Mouse (Mus musculus) hindbrain, embryonic 16.5 days (tissue): ENCODE data around the gene Ddx55. TPM values are rescaled to one million over a fixed set of nuclear protein-coding genes. Genes with fewer than 3 reads are reported as not detected.
"Not testable (repeated sequence)": the region's sequence is repeated elsewhere in the genome, so short reads cannot be mapped to it uniquely, and the experiment has no call there.

Experiments used
- ATAC-seq: fragments of 200-750 bp; cut with Nextera tagmentation; 2 replicates; pipeline ENCODE4 v1.8.0; 2017; ENCODE audit warnings: moderate TSS enrichment, moderate library complexity
- H3K27ac ChIP-seq: fragments of 300-500 bp; sonication (generic); 2 replicates; pipeline ENCODE4 v1.5.1; 2014; ENCODE audit warnings: low read depth, mild to moderate bottlenecking, control low read depth, low read length, moderate library complexity
- H3K27me3 ChIP-seq: fragments of 300-500 bp; sonication (generic); replicated peaks from 2 replicates; pipeline ENCODE4 v1.6.1; 2014; ENCODE audit warnings: low read length; ENCODE audit not compliant: control insufficient read depth, insufficient read depth
- H3K36me3 ChIP-seq: fragments of 300-500 bp; sonication (generic); 2 replicates; pipeline ENCODE4 v1.6.1; 2014; ENCODE audit warnings: mild to moderate bottlenecking, low read length, moderate library complexity, mixed read lengths; ENCODE audit not compliant: control insufficient read depth, insufficient read depth
- H3K4me1 ChIP-seq: fragments of 300-500 bp; sonication (generic); 2 replicates; pipeline ENCODE4 v1.6.1; 2014; ENCODE audit warnings: low read depth, low read length; ENCODE audit not compliant: control insufficient read depth, insufficient read depth
- H3K4me2 ChIP-seq: fragments of 300-500 bp; sonication (generic); 2 replicates; pipeline ENCODE4 v1.6.1; 2014; ENCODE audit warnings: mild to moderate bottlenecking, low read length, control low read depth, moderate library complexity
- H3K4me3 ChIP-seq: fragments of 300-500 bp; sonication (generic); 2 replicates; pipeline ENCODE4 v1.5.1; 2014; ENCODE audit warnings: mild to moderate bottlenecking, low read length, control low read depth, moderate library complexity
- H3K9ac ChIP-seq: fragments of 300-500 bp; sonication (generic); 2 replicates; pipeline ENCODE4 v1.6.1; 2014; ENCODE audit warnings: low read depth, mild to moderate bottlenecking, control low read depth, low read length, moderate library complexity
- H3K9me3 ChIP-seq: fragments of 300-500 bp; sonication (generic); 2 replicates; pipeline ENCODE4 v1.6.1; 2014; ENCODE audit warnings: mild to moderate bottlenecking, low read length, moderate library complexity; ENCODE audit not compliant: control insufficient read depth
- WGBS: fragments of 180-500 bp; shearing (Covaris S2); extraction: QIAGEN DNeasy Blood & Tissue Kit; methylation state at CpG from one replicate; pipeline ENCODE4 v1.1.7; 2014; 5-methylcytosine and 5-hydroxymethylcytosine counted together
- polyA plus RNA-seq: library from polyadenylated mRNA; unstranded; fragments of >200 nt; fragmentation: Nextera tagmentation; extraction: Ambion mirVana; gene quantifications from 2 replicates; pipeline ENCODE4 v1.2.1, GENCODE M21; 2015

The Ddx55 gene
- polyA plus RNA-seq, 1 experiment from 2014 or later = 25.1 TPM

- H3K36me3 ChIP-seq = peaks cover 10% of the 10 kb centered on the region
- peak; percentile 100 for ATAC-seq
- no peaks in the 10 kb centered on the region for H3K9me3 ChIP-seq
Measured at GRCm38 (mm10) chr5:124598224-124599174, 45.8 kb downstream of the Ddx55 start.

GRCm38 (mm10) chr5:124599726-124600125 lies 47.1 kb downstream of the Ddx55 start:
- not testable (repeated sequence) for H3K4me1 ChIP-seq, H3K9ac ChIP-seq, H3K27ac ChIP-seq, H3K4me3 ChIP-seq, ATAC-seq, H3K27me3 ChIP-seq, H3K9me3 ChIP-seq, H3K36me3 ChIP-seq
- 66% methylated on average over 8 of the region's 8 CpGs for WGBS
- peak overlapping the region; percentile 98 for H3K4me2 ChIP-seq

More at GRCm38 (mm10) chr5:124598224-124599174, 45.8 kb downstream of the Ddx55 start:
- peak overlapping the region; percentile 70 for H3K27ac ChIP-seq
- H3K4me2 ChIP-seq = peak overlapping the region; percentile 98
- no peaks in the 10 kb centered on the region for H3K27me3 ChIP-seq
- 9% methylated on average over 24 of the region's 30 CpGs for WGBS
- peak overlapping the region; percentile 87 for H3K4me3 ChIP-seq
- peaks cover 9% of the 10 kb centered on the region for H3K4me1 ChIP-seq
- H3K9ac ChIP-seq = peak overlapping the region; percentile 79

GRCm38 (mm10) chr5:124602349-124602748 lies 49.7 kb downstream of the Ddx55 start:
- no peak for ATAC-seq
- Histone ChIP-seq H3K9me3 (no peaks in the 10 kb centered on the region), H3K4me3 (no peak overlapping the region), H3K9ac (no peak overlapping the region), H3K4me1 (peaks cover 9% of the 10 kb centered on the region), H3K4me2 (no peak overlapping the region), H3K27ac (no peak overlapping the region), H3K27me3 (no peaks in the 10 kb centered on the region), H3K36me3 (peaks cover 4% of the 10 kb centered on the region; the same call in 1 of the 2 replicates)
- 67% methylated on average over 5 of the region's 5 CpGs for WGBS

GRCm38 (mm10) chr5:124604296-124604695 lies 51.6 kb downstream of the Ddx55 start:
- Histone ChIP-seq H3K4me3 (no peak overlapping the region), H3K27me3 (no peaks in the 10 kb centered on the region), H3K36me3 (peaks cover 8% of the 10 kb centered on the region; the same call in 1 of the 2 replicates), H3K4me2 (no peak overlapping the region), H3K27ac (no peak overlapping the region), H3K9me3 (no peaks in the 10 kb centered on the region), H3K9ac (no peak overlapping the region), H3K4me1 (peaks cover 2% of the 10 kb centered on the region)
- whole genome bisulfite sequencing = 91% methylated on average over 4 of the region's 4 CpGs
- no peak for ATAC-seq

GRCm38 (mm10) chr5:124605041-124605622 lies 52.5 kb downstream of the Ddx55 start:
- WGBS = 87% methylated on average over 17 of the region's 17 CpGs
- no peak overlapping the region for H3K4me3 ChIP-seq
- no peak overlapping the region for H3K9ac ChIP-seq
- H3K9me3 ChIP-seq = no peaks in the 10 kb centered on the region
- no peaks in the 10 kb centered on the region for H3K4me1 ChIP-seq
- ATAC-seq = no peak
- no peak overlapping the region for H3K27ac ChIP-seq
- H3K36me3 ChIP-seq = peaks cover 8% of the 10 kb centered on the region; the same call in 1 of the 2 replicates
- no peaks in the 10 kb centered on the region for H3K27me3 ChIP-seq
- no peak overlapping the region for H3K4me2 ChIP-seq

GRCm38 (mm10) chr5:124610965-124611364 lies 58.3 kb downstream of the Ddx55 start:
- WGBS = 77% methylated on average over 10 of the region's 10 CpGs
- ATAC-seq = no peak

GRCm38 (mm10) chr5:124614709-124615108 lies 62.0 kb downstream of the Ddx55 start:
- no peak overlapping the region for H3K4me2 ChIP-seq
- H3K9me3 ChIP-seq = no peaks in the 10 kb centered on the region
- 89% methylated on average over 11 of the region's 11 CpGs for whole genome bisulfite sequencing
- no peak overlapping the region for H3K4me3 ChIP-seq
- no peak overlapping the region for H3K9ac ChIP-seq
- no peaks in the 10 kb centered on the region for H3K4me1 ChIP-seq
- peaks cover 13% of the 10 kb centered on the region for H3K36me3 ChIP-seq
- no peak for ATAC-seq
- H3K27me3 ChIP-seq = no peaks in the 10 kb centered on the region
- H3K27ac ChIP-seq = no peak overlapping the region

More at GRCm38 (mm10) chr5:124610965-124611364, 58.3 kb downstream of the Ddx55 start:
- Histone ChIP-seq H3K9me3 (no peaks in the 10 kb centered on the region), H3K27me3 (no peaks in the 10 kb centered on the region), H3K4me2 (no peak overlapping the region), H3K27ac (no peak overlapping the region), H3K9ac (no peak overlapping the region), H3K4me1 (no peaks in the 10 kb centered on the region), H3K4me3 (no peak overlapping the region), H3K36me3 (peaks cover 21% of the 10 kb centered on the region)

GRCm38 (mm10) chr5:124618711-124619110 lies 66.0 kb downstream of the Ddx55 start:
- H3K27ac ChIP-seq = no peak overlapping the region
- no peak overlapping the region for H3K4me2 ChIP-seq
- H3K27me3 ChIP-seq = no peaks in the 10 kb centered on the region
- H3K4me1 ChIP-seq = no peaks in the 10 kb centered on the region
- no peak overlapping the region for H3K9ac ChIP-seq
- ATAC-seq = no peak
- WGBS = 91% methylated on average over 10 of the region's 10 CpGs
- no peak overlapping the region for H3K4me3 ChIP-seq
- H3K9me3 ChIP-seq = no peaks in the 10 kb centered on the region
- peaks cover 3% of the 10 kb centered on the region for H3K36me3 ChIP-seq
